9 mouse cellular contexts compared by ENCODE assay signal in genomic region chr19:32169634-32170540, GRCm38 (mm10).
DNase-seq lines count a peak whose midpoint lies in the region; ATAC-seq and TF ChIP-seq lines count a peak whose summit lies in the region.
"Had no signal": no experiment of that assay in that cellular context is flagged by ENCODE, and none has a peak within 500 bp of the region (broad histone marks: within the 10 kb centered on the region; RNA-seq: fewer than 3 reads in every experiment).

No protein-coding gene starts in this region.

- H3K4me1 ChIP-seq in G1E (ENCODE audit: insufficient read depth, low read depth, low read length): peaks cover 59% of the 10 kb centered on the region
- no peaks in the 10 kb centered on the region for H3K4me1 ChIP-seq in embryonic facial prominence, embryonic 14.5 days (ENCODE audit: control insufficient read depth, insufficient read depth, low read length)
- peaks cover 33% of the 10 kb centered on the region for H3K4me1 ChIP-seq in heart, embryonic 10.5 days
- H3K4me1 ChIP-seq: neural tube, embryonic 12.5 days had no signal

- no peak overlapping the region for H3K4me3 ChIP-seq in G1E (ENCODE audit: low read depth, low read length)
- H3K4me3 ChIP-seq in embryonic facial prominence, embryonic 14.5 days (ENCODE audit: low read depth, low read length): no peak overlapping the region
- H3K4me3 ChIP-seq in heart, embryonic 10.5 days: no peak overlapping the region
- H3K4me3 ChIP-seq: neural tube, embryonic 12.5 days had no signal

- no peak overlapping the region; the same call in 1 of the 2 replicates for H3K27ac ChIP-seq in embryonic facial prominence, embryonic 14.5 days (replicated peaks; ENCODE audit: low read depth, low read length)
- H3K27ac ChIP-seq in heart, embryonic 10.5 days: peak overlapping the region; percentile 79
- H3K27ac ChIP-seq: neural tube, embryonic 12.5 days had no signal

- no peak for DNase-seq in G1E (ENCODE audit: low spot score)
- peak; percentile 22 to 65 for DNase-seq in adrenal gland, postnatal 4 days (ENCODE audit: low spot score in 2 of 2)
- peak; percentile 84 for DNase-seq in embryonic facial prominence, embryonic 14.5 days (ENCODE audit: low spot score)
- DNase-seq in heart, embryonic 10.5 days (ENCODE audit: low spot score): peak; percentile 58
- peak; percentile 81 for DNase-seq in layer of hippocampus, adult 9-10 months (ENCODE audit: low spot score)
- DNase-seq in lung, postnatal 4 days: peak; percentile 61 to 82
- DNase-seq in spleen, adult 18-20 months: peak; percentile 56 to 83
- DNase-seq in yolk sac, embryonic 10.5 days (ENCODE audit: low spot score): no peak

- no peak overlapping the region for H3K9ac ChIP-seq in embryonic facial prominence, embryonic 14.5 days (ENCODE audit: low read depth, low read length)
- H3K9ac ChIP-seq: neural tube, embryonic 12.5 days had no signal

- H3K4me2 ChIP-seq in embryonic facial prominence, embryonic 14.5 days (ENCODE audit: low read depth, low read length): no peak overlapping the region
- H3K4me2 ChIP-seq: neural tube, embryonic 12.5 days had no signal

- TF ChIP-seq CTCF in G1E (IDR thresholded peaks at IDR 0.05; ENCODE audit: low read depth, low read length): 0 out of 2 replicates have a peak, but pooled peaks have one; percentile 21

- ATAC-seq in G1E (ENCODE audit: extremely low read depth, insufficient number of reproducible peaks, low FRiP score, poor library complexity, severe bottlenecking): no peak
- ATAC-seq in embryonic facial prominence, embryonic 14.5 days (ENCODE audit: low read depth): no peak

- peaks cover 37% of the 10 kb centered on the region for H3K36me3 ChIP-seq in G1E (replicated peaks)
- H3K36me3 ChIP-seq in embryonic facial prominence, embryonic 14.5 days (ENCODE audit: control insufficient read depth, insufficient read depth, low read length): no peaks in the 10 kb centered on the region
- H3K36me3 ChIP-seq in heart, embryonic 10.5 days: no peaks in the 10 kb centered on the region
- H3K36me3 ChIP-seq: neural tube, embryonic 12.5 days had no signal

- no peaks in the 10 kb centered on the region for H3K9me3 ChIP-seq in G1E (replicated peaks)
- no peaks in the 10 kb centered on the region for H3K9me3 ChIP-seq in embryonic facial prominence, embryonic 14.5 days (ENCODE audit: control insufficient read depth, low read length)
- H3K9me3 ChIP-seq in heart, embryonic 10.5 days: no peaks in the 10 kb centered on the region
- H3K9me3 ChIP-seq: neural tube, embryonic 12.5 days had no signal

- 58% methylated on average over 8 of the region's 9 CpGs for WGBS in embryonic facial prominence, embryonic 14.5 days
- WGBS in heart, embryonic 10.5 days: 45% methylated on average over 8 of the region's 9 CpGs

- no peaks in the 10 kb centered on the region for H3K27me3 ChIP-seq in G1E (ENCODE audit: insufficient read depth, low read length)
- H3K27me3 ChIP-seq in embryonic facial prominence, embryonic 14.5 days (replicated peaks; ENCODE audit: control insufficient read depth, insufficient read depth, low read length): no peaks in the 10 kb centered on the region
- H3K27me3 ChIP-seq in heart, embryonic 10.5 days (ENCODE audit: insufficient read depth, poor library complexity, severe bottlenecking): no peaks in the 10 kb centered on the region
- H3K27me3 ChIP-seq: neural tube, embryonic 12.5 days had no signal

Comparison
In these comparisons a context has a peak if more than half of its experiments do, and no peak if none do; other contexts are left out.
1. DNase-seq: peak in adrenal gland, postnatal 4 days (2 of 2), embryonic facial prominence, embryonic 14.5 days (single experiment), heart, embryonic 10.5 days (single experiment), layer of hippocampus, adult 9-10 months (single experiment), lung, postnatal 4 days (2 of 2) and spleen, adult 18-20 months (2 of 2); none in G1E (single experiment) and yolk sac, embryonic 10.5 days (single experiment).